Mouse (Mus musculus): ENCODE results near the gene Stard9. TPM values are rescaled to one million over a fixed set of nuclear protein-coding genes. Genes with fewer than 3 reads are reported as not detected.

The Stard9 gene
- total RNA-seq, 2 experiments from 2014 or later, result 15.3 to 16.3 TPM

- peak; percentile 32 for DNase-seq
Observed at GRCm38 (mm10) chr2:120729775-120730585, 101.1 kb downstream of the Stard9 start.

GRCm38 (mm10) chr2:120730639-120731166, 101.8 kb downstream of the Stard9 start:
- no peak for DNase-seq

DNA sequence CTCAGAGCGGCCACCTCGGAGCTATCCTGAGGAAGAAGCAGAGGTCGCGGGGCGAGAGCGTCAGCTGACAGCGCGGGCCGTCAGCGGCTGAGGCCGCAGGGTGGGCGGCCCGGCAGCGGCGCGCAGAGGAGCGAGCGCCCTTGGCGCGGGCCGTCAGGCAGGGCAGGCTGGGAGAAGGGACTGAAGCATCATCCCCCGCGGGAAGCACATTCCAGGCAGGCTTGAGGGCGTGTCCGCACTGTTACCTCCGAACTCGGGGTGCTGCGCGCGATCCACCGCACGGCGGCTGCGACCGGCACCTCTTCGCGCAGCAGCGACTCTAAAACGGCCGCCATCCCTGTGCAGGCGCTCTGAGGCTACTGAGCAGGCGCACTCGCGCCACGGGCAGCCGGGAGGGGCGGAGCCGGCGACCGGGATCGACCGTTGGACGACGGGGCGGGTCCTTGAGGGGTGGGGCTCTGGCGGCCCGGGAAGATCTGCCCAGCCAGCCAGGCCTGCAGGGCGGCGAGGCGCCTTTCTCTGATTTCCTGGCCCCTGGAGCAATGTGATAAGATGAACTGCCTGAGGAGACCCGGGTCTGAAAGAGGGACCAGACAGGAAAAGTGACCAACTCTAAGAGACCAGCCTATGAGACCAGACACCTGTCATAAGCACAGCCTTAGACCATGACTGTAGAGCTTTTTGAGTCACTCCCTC, 102.4 kb downstream of the Stard9 start:
- DNase-seq, result peak; percentile 97

DNA sequence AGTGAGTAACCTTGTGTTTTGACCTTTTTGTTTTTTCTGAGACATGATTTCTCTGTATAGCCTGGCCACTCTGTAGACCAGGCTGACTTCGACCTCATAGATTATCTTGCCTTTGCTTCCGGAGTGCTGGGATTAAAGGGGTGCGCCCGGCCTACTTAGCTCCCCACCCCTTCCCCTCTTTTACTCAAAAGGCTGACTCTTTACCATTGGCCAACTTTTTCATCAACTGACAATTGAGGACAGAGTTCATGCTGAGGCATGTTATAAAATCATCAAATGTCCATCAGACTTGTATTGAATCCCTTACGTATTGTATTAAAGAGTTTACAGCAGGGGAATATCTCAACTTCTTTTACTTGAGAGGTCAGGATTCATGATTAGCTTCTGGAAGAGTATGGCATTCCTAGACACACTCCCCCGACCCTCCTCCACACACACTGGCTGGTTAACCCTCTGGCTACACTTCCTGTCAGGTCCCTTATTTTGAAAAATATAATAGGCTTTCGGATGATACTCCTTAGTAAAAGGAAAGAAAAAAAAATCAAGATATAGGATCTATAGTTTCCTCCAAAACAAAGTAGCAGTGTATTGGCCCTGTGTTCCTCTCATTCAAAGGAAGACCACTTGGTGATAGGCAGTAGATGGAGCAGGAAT, 103.1 kb downstream of the Stard9 start:
- DNase-seq, result no peak

DNA sequence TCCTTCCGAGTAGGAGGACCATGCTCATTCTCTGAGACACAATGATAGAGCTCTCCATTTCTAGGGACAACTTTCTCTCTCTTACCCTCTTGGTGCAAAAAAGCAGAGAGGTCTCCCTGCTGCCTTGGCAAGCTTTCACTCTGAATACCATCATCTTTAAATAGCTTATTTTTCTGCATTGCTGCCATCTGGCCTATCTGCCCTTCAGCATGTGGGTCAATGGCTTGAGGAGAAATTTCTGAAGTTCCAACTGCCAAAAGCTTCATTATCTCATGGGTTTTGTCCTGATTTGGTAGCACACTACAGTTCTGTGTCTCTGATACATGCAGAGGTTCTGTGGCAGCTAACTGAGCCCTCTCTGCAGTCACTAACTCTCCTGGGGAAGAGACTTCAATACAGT, 116.6 kb downstream of the Stard9 start:
- DNase-seq, result no peak

GRCm38 (mm10) chr2:120748041-120748440, 119.1 kb downstream of the Stard9 start:
- no peak for DNase-seq

GRCm38 (mm10) chr2:120761922-120762321, 133.0 kb downstream of the Stard9 start:
- DNase-seq, result no peak

GRCm38 (mm10) chr2:120770265-120770935, 141.5 kb downstream of the Stard9 start:
- no peak for DNase-seq

Other genes with a start within 250 kb of the Stard9 start
- gene Ganc, start 225.2 kb upstream of the Stard9 start, total RNA-seq (2021), result 10 to 100 TPM; 16.9 to 17.5 TPM
- gene Tmem87a, start 225.0 kb upstream of the Stard9 start, total RNA-seq (2021), result 10 to 100 TPM; 21.9 to 22.7 TPM
- gene Capn3, start 173.1 kb upstream of the Stard9 start, total RNA-seq (2021), result 1 to 10 TPM; 2.5 to 2.9 TPM
- gene Zfp106, start 65.3 kb upstream of the Stard9 start, total RNA-seq (2021), result 100 to 1,000 TPM; 154 to 160 TPM
- gene Snap23, start 61.5 kb upstream of the Stard9 start, total RNA-seq (2021), result 10 to 100 TPM; 41.5 to 47.7 TPM
- gene Haus2, start 19.7 kb upstream of the Stard9 start, total RNA-seq (2021), result 10 to 100 TPM; 15.7 to 16.0 TPM
- 10 to 100 TPM; 13.7 to 14.0 TPM for gene Lrrc57, start 19.6 kb upstream of the Stard9 start, total RNA-seq (2021)
- 10 to 100 TPM; 30.1 to 32.9 TPM for gene Cdan1, start 221.0 kb downstream of the Stard9 start, total RNA-seq (2021)
- 10 to 100 TPM; 17.2 to 18.3 TPM for gene Ttbk2, start 221.5 kb downstream of the Stard9 start, total RNA-seq (2021)

Data from heart, postnatal 4 days (tissue).